Mouse (Mus musculus): Measurements from ENCODE around the gene Cplane1.

- TF ChIP-seq CTCF (IDR thresholded peaks at IDR 0.05; ENCODE audit: low read depth, low read length), result no peak
- no peak for TF ChIP-seq POLR2A (IDR thresholded peaks at IDR 0.05; ENCODE audit: insufficient read depth, low read length)
- TF ChIP-seq EP300 (IDR thresholded peaks at IDR 0.05; ENCODE audit: insufficient read depth, low read depth, low read length), result no peak
Measured at GRCm38 (mm10) chr15:8317381-8317780, 148.5 kb downstream of the Cplane1 start.
